26 mouse cellular contexts compared by ENCODE assay signal in the genomic region with DNA sequence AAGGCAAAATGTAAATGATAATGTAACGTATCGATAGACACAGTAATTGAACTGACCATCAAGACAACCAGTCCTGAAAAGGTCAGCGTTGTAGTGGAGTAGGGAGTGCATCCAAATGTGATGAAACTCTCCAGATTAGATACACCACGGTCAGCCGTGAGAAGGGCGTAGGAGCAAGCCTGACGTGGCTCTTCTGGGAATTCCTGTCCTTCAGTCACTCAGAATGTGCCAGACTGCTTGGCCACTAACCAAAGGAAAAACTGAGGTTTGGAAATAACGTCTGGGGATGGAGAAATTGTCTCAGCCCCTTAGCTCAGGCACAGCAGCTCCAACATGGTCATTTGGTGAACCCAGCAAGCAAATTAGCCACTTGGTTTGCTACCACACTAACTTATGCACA.
DNase-seq lines count a peak whose midpoint lies in the region; ATAC-seq lines count a peak whose summit lies in the region.
"Had no signal": no experiment of that assay in that cellular context is flagged by ENCODE, and none has a peak within 500 bp of the region (broad histone marks: within the 10 kb centered on the region; RNA-seq: fewer than 3 reads in every experiment).

No protein-coding gene starts in this region.

- intact Hi-C loops in heart, postnatal 25 days (cut with DNase I), result no loop called here

- WGBS in heart, embryonic 12.5 days, result 68% methylated on average over 8 of the region's 8 CpGs

- no peak overlapping the region for H3K9ac ChIP-seq in heart, embryonic 12.5 days
- H3K9ac ChIP-seq: embryonic facial prominence, embryonic 12.5 days; forebrain, embryonic 12.5 days; heart, embryonic 15.5 days; hindbrain, embryonic 12.5 days; limb, embryonic 15.5 days; liver, embryonic 14.5 days; lung, embryonic 14.5 days; neural tube, embryonic 13.5 days had no signal

- H3K4me1 ChIP-seq in heart, embryonic 12.5 days (replicated peaks), result no peaks in the 10 kb centered on the region
- H3K4me1 ChIP-seq: embryonic facial prominence, embryonic 12.5 days; forebrain, embryonic 12.5 days; heart, embryonic 15.5 days; hindbrain, embryonic 12.5 days; limb, embryonic 15.5 days had no signal

- no peak overlapping the region for H3K4me2 ChIP-seq in heart, embryonic 12.5 days
- H3K4me2 ChIP-seq: embryonic facial prominence, embryonic 12.5 days; forebrain, embryonic 12.5 days; heart, embryonic 15.5 days; hindbrain, embryonic 12.5 days; limb, embryonic 15.5 days; lung, embryonic 14.5 days; neural tube, embryonic 13.5 days had no signal

- no peak for ATAC-seq in heart, embryonic 12.5 days (ENCODE audit: insufficient number of reproducible peaks, low FRiP score)
- ATAC-seq: intestine, postnatal 0 days; midbrain, embryonic 16.5 days had no signal

- H3K36me3 ChIP-seq in heart, embryonic 12.5 days, result no peaks in the 10 kb centered on the region
- H3K36me3 ChIP-seq: embryonic facial prominence, embryonic 12.5 days; forebrain, embryonic 12.5 days; heart, embryonic 15.5 days; limb, embryonic 15.5 days had no signal

- H3K9me3 ChIP-seq in heart, embryonic 12.5 days (replicated peaks), result no peaks in the 10 kb centered on the region
- H3K9me3 ChIP-seq: embryonic facial prominence, embryonic 12.5 days; forebrain, embryonic 12.5 days; heart, embryonic 15.5 days; hindbrain, embryonic 12.5 days; limb, embryonic 15.5 days; midbrain, embryonic 10.5 days; neural tube, embryonic 13.5 days had no signal

- H3K27me3 ChIP-seq in heart, embryonic 12.5 days (replicated peaks), result no peaks in the 10 kb centered on the region
- H3K27me3 ChIP-seq: embryonic facial prominence, embryonic 12.5 days; forebrain, embryonic 12.5 days; heart, embryonic 15.5 days; hindbrain, embryonic 12.5 days; limb, embryonic 15.5 days; neural tube, embryonic 13.5 days had no signal

- H3K27ac ChIP-seq in heart, embryonic 12.5 days (ENCODE audit: poor library complexity, severe bottlenecking), result no peak overlapping the region
- H3K27ac ChIP-seq: embryonic facial prominence, embryonic 12.5 days; forebrain, embryonic 12.5 days; heart, embryonic 15.5 days; hindbrain, embryonic 12.5 days; limb, embryonic 15.5 days; liver, embryonic 14.5 days; midbrain, embryonic 10.5 days; neural tube, embryonic 13.5 days had no signal

- H3K4me3 ChIP-seq in heart, embryonic 12.5 days, result no peak overlapping the region
- H3K4me3 ChIP-seq: embryonic facial prominence, embryonic 12.5 days; forebrain, embryonic 12.5 days; heart, embryonic 15.5 days; hindbrain, embryonic 12.5 days; limb, embryonic 15.5 days; midbrain, embryonic 10.5 days; myocyte; neural tube, embryonic 13.5 days had no signal

- peak; percentile 71 for DNase-seq in adrenal gland, adult 2 months
- no peak for DNase-seq in adrenal gland, postnatal 4 days (ENCODE audit: low spot score in 2 of 2)
- peak; percentile 46 for DNase-seq in heart, adult 8-10 months (ENCODE audit: low spot score)
- DNase-seq in adrenal gland, postnatal 14 days, result peak; percentile 64
- DNase-seq in heart, postnatal 25 days (ENCODE audit: low spot score), result peak; percentile 31
- DNase-seq in retina, postnatal 1 day, result no peak
- no peak for DNase-seq in spleen, postnatal 36 days (ENCODE audit: low spot score in 2 of 2)
- DNase-seq: cerebellum, adult 11-12 months; cerebellum, postnatal 25 days; layer of hippocampus, adult 9-11 months; left cerebral cortex, postnatal 4 days; lung, embryonic 14.5 days; spleen, adult 18-20 months; thymus, postnatal 25 days had no signal

Comparison
In these comparisons a context has a peak if more than half of its experiments do, and no peak if none do; other contexts are left out.
1. DNase-seq: peak in adrenal gland, adult 2 months (single experiment), heart, adult 8-10 months (single experiment), adrenal gland, postnatal 14 days (single experiment) and heart, postnatal 25 days (single experiment); none in adrenal gland, postnatal 4 days (0 of 2), retina, postnatal 1 day (single experiment) and spleen, postnatal 36 days (0 of 2).